Mouse (Mus musculus) thymus, postnatal 10 days (tissue): ENCODE results near the gene Dach1.

Experiments used
- DNase-seq, 2 experiments: peaks; one replicate each; pipeline ENCODE4 v3.0.0; 2021; ENCODE audit warnings: low spot score in 2 of 2

Dach1 gene

GRCm38 (mm10) chr14:97850486-97850885 is 319.1 kb downstream of the Dach1 start:
- no peak for DNase-seq

- no peak for DNase-seq
Measured at GRCm38 (mm10) chr14:97847641-97848040, 321.9 kb downstream of the Dach1 start.

- DNase-seq = no peak
Measured at GRCm38 (mm10) chr14:97839275-97839674, 330.3 kb downstream of the Dach1 start.

GRCm38 (mm10) chr14:97829865-97830264 is 339.7 kb downstream of the Dach1 start:
- DNase-seq = no peak

GRCm38 (mm10) chr14:97814555-97815175 is 354.9 kb downstream of the Dach1 start:
- no peak for DNase-seq

GRCm38 (mm10) chr14:97813557-97813956 is 356.0 kb downstream of the Dach1 start:
- no peak for DNase-seq

GRCm38 (mm10) chr14:97795385-97795952 is 374.1 kb downstream of the Dach1 start:
- DNase-seq = no peak

- DNase-seq = no peak
Measured at GRCm38 (mm10) chr14:97774135-97774767, 395.3 kb downstream of the Dach1 start.

GRCm38 (mm10) chr14:97754400-97754799 is 415.2 kb downstream of the Dach1 start:
- no peak for DNase-seq

- no peak for DNase-seq
Measured at GRCm38 (mm10) chr14:97753973-97754372, 415.6 kb downstream of the Dach1 start.

- DNase-seq = no peak
Measured at GRCm38 (mm10) chr14:97743252-97743651, 426.3 kb downstream of the Dach1 start.

- DNase-seq = no peak
Measured at GRCm38 (mm10) chr14:97742785-97743184, 426.8 kb downstream of the Dach1 start.
